Mouse (Mus musculus): ENCODE results near the gene Dennd5a. TPM values are rescaled to one million over a fixed set of nuclear protein-coding genes. Genes with fewer than 3 reads are reported as not detected.

Dennd5a gene
- polyA plus RNA-seq, 1 experiment from 2014 or later: 58.3 TPM

- peak overlapping the region; percentile 78 for H3K4me3 ChIP-seq (ENCODE audit: low read depth, low read length)
- H3K27me3 ChIP-seq (replicated peaks; ENCODE audit: control insufficient read depth, insufficient read depth, low read length): no peaks in the 10 kb centered on the region
- 5% methylated on average over 18 of the region's 18 CpGs for WGBS
- peak overlapping the region; percentile 93; the same call in 1 of the 2 replicates for H3K27ac ChIP-seq (replicated peaks; ENCODE audit: low read depth, low read length)
- H3K9me3 ChIP-seq (ENCODE audit: control insufficient read depth, low read length): no peaks in the 10 kb centered on the region
- ATAC-seq (ENCODE audit: low read depth) (no peak), DNase-seq (ENCODE audit: low spot score) (peak; percentile 9)
- H3K4me2 ChIP-seq (ENCODE audit: low read depth, low read length): peak overlapping the region; percentile 80
- no peaks in the 10 kb centered on the region for H3K36me3 ChIP-seq (ENCODE audit: control insufficient read depth, insufficient read depth, low read length)
- H3K4me1 ChIP-seq (ENCODE audit: control insufficient read depth, insufficient read depth, low read length): peaks cover 24% of the 10 kb centered on the region
- H3K9ac ChIP-seq (ENCODE audit: low read depth, low read length): peak overlapping the region; percentile 94
Measured at GRCm38 (mm10) chr7:109958843-109959715, 1.2 kb downstream of the Dennd5a start.

GRCm38 (mm10) chr7:109957996-109958789 lies 2.1 kb downstream of the Dennd5a start:
- Histone ChIP-seq H3K4me2 (ENCODE audit: low read depth, low read length) (peak overlapping the region; percentile 80), H3K9me3 (ENCODE audit: control insufficient read depth, low read length) (no peaks in the 10 kb centered on the region), H3K4me3 (ENCODE audit: low read depth, low read length) (peak overlapping the region; percentile 78), H3K4me1 (ENCODE audit: control insufficient read depth, insufficient read depth, low read length) (peaks cover 22% of the 10 kb centered on the region), H3K27ac (replicated peaks; ENCODE audit: low read depth, low read length) (no peak overlapping the region), H3K9ac (ENCODE audit: low read depth, low read length) (peak overlapping the region; percentile 94), H3K36me3 (ENCODE audit: control insufficient read depth, insufficient read depth, low read length) (no peaks in the 10 kb centered on the region), H3K27me3 (replicated peaks; ENCODE audit: control insufficient read depth, insufficient read depth, low read length) (no peaks in the 10 kb centered on the region)
- 76% methylated on average over 8 of the region's 8 CpGs for WGBS
- no peak for DNase-seq (ENCODE audit: low spot score)
- ATAC-seq (ENCODE audit: low read depth): no peak

GRCm38 (mm10) chr7:109954622-109955401 lies 5.5 kb downstream of the Dennd5a start:
- Histone ChIP-seq H3K36me3 (ENCODE audit: control insufficient read depth, insufficient read depth, low read length) (no peaks in the 10 kb centered on the region), H3K4me3 (ENCODE audit: low read depth, low read length) (no peak overlapping the region), H3K27me3 (replicated peaks; ENCODE audit: control insufficient read depth, insufficient read depth, low read length) (no peaks in the 10 kb centered on the region), H3K9ac (ENCODE audit: low read depth, low read length) (no peak overlapping the region), H3K27ac (replicated peaks; ENCODE audit: low read depth, low read length) (no peak overlapping the region), H3K4me2 (ENCODE audit: low read depth, low read length) (no peak overlapping the region), H3K9me3 (ENCODE audit: control insufficient read depth, low read length) (no peaks in the 10 kb centered on the region), H3K4me1 (ENCODE audit: control insufficient read depth, insufficient read depth, low read length) (peaks cover 12% of the 10 kb centered on the region)
- no peak for DNase-seq (ENCODE audit: low spot score)
- ATAC-seq (ENCODE audit: low read depth): no peak
- WGBS: 58% methylated on average over 6 of the region's 6 CpGs

GRCm38 (mm10) chr7:109951297-109951696 lies 9.0 kb downstream of the Dennd5a start:
- 0 out of 2 replicates have a peak, but pooled peaks cover 4% of the 10 kb centered on the region for H3K4me1 ChIP-seq (ENCODE audit: control insufficient read depth, insufficient read depth, low read length)
- H3K4me2 ChIP-seq (ENCODE audit: low read depth, low read length): no peak overlapping the region
- no peaks in the 10 kb centered on the region for H3K36me3 ChIP-seq (ENCODE audit: control insufficient read depth, insufficient read depth, low read length)
- DNase-seq (ENCODE audit: low spot score) (no peak), ATAC-seq (ENCODE audit: low read depth) (no peak)
- H3K27me3 ChIP-seq (replicated peaks; ENCODE audit: control insufficient read depth, insufficient read depth, low read length): no peaks in the 10 kb centered on the region
- no peak overlapping the region for H3K9ac ChIP-seq (ENCODE audit: low read depth, low read length)
- H3K4me3 ChIP-seq (ENCODE audit: low read depth, low read length): no peak overlapping the region
- no peaks in the 10 kb centered on the region for H3K9me3 ChIP-seq (ENCODE audit: control insufficient read depth, low read length)
- 76% methylated on average over 4 of the region's 4 CpGs for WGBS
- no peak overlapping the region for H3K27ac ChIP-seq (replicated peaks; ENCODE audit: low read depth, low read length)

DNA sequence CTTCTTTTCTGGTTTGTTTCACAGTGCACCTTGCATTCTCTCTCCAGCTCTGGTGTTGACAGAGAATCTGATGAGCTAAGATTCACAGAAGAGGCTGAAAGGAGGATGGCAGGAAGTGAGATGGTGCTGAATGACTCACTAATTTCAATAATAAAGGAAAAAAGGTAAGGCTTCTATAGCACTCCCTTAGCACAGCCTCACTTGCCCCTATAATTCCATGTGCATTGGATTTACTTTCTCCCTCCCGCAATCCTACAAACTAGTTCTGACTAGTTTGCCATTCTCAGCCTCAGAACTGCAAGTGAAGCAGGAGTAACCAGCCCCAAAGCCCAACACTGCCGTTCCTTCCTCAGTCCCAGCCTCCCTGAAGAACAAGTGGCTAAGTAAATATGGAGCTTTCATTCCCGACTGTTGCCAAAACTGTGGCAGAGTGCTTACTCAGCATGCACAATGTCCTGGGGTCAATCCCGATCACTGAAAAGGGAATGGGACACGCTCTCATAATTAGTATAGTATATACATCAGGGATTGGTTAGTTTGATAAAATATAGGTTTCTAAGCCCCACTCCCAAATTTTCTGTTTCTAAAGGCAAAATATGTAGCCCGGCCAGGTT lies 15.7 kb downstream of the Dennd5a start:
- H3K9me3 ChIP-seq (ENCODE audit: control insufficient read depth, low read length): no peaks in the 10 kb centered on the region
- DNase-seq (ENCODE audit: low spot score): peak; percentile 25
- no peaks in the 10 kb centered on the region for H3K4me1 ChIP-seq (ENCODE audit: control insufficient read depth, insufficient read depth, low read length)
- H3K4me3 ChIP-seq (ENCODE audit: low read depth, low read length): no peak overlapping the region
- ATAC-seq (ENCODE audit: low read depth): no peak
- no peak overlapping the region for H3K9ac ChIP-seq (ENCODE audit: low read depth, low read length)
- H3K36me3 ChIP-seq (ENCODE audit: control insufficient read depth, insufficient read depth, low read length): 0 out of 2 replicates have a peak, but pooled peaks cover 5% of the 10 kb centered on the region
- H3K4me2 ChIP-seq (ENCODE audit: low read depth, low read length): no peak overlapping the region
- WGBS: 67% methylated on average over 6 of the region's 6 CpGs
- H3K27me3 ChIP-seq (replicated peaks; ENCODE audit: control insufficient read depth, insufficient read depth, low read length): no peaks in the 10 kb centered on the region
- no peak overlapping the region for H3K27ac ChIP-seq (replicated peaks; ENCODE audit: low read depth, low read length)

- H3K36me3 ChIP-seq (ENCODE audit: control insufficient read depth, insufficient read depth, low read length): peaks cover 71% of the 10 kb centered on the region
- no peaks in the 10 kb centered on the region for H3K27me3 ChIP-seq (replicated peaks; ENCODE audit: control insufficient read depth, insufficient read depth, low read length)
- ATAC-seq (ENCODE audit: low read depth) (no peak), DNase-seq (ENCODE audit: low spot score) (no peak)
- H3K27ac ChIP-seq (replicated peaks; ENCODE audit: low read depth, low read length): no peak overlapping the region
- H3K4me2 ChIP-seq (ENCODE audit: low read depth, low read length): no peak overlapping the region
- no peak overlapping the region for H3K9ac ChIP-seq (ENCODE audit: low read depth, low read length)
- H3K4me3 ChIP-seq (ENCODE audit: low read depth, low read length): no peak overlapping the region
- H3K9me3 ChIP-seq (ENCODE audit: control insufficient read depth, low read length): no peaks in the 10 kb centered on the region
- no peaks in the 10 kb centered on the region for H3K4me1 ChIP-seq (ENCODE audit: control insufficient read depth, insufficient read depth, low read length)
Measured at GRCm38 (mm10) chr7:109929628-109930027, 30.6 kb downstream of the Dennd5a start.

DNA sequence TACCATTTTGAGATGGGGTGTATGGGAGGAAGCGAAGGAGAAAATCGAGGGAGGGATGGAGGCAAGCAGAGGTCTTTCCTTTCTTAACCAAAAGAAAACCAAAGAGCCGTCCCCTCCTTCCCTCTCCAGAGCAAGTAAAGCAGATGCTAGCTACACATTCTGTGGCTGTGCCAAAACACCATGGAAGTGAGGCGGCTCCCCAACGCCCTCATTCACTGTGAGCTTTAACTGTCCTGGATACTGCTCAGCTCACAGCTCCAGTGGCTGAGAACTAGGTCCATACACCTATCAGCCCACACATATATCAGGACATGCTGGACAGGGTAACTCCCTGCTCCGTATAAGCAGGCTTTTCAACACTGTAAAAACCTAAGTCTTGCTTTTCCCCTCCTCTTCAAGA lies 31.9 kb downstream of the Dennd5a start:
- no peak overlapping the region for H3K9ac ChIP-seq (ENCODE audit: low read depth, low read length)
- H3K4me1 ChIP-seq (ENCODE audit: control insufficient read depth, insufficient read depth, low read length): no peaks in the 10 kb centered on the region
- peaks cover 65% of the 10 kb centered on the region for H3K36me3 ChIP-seq (ENCODE audit: control insufficient read depth, insufficient read depth, low read length)
- no peak for ATAC-seq (ENCODE audit: low read depth)
- H3K9me3 ChIP-seq (ENCODE audit: control insufficient read depth, low read length): no peaks in the 10 kb centered on the region
- no peak for DNase-seq (ENCODE audit: low spot score)
- H3K4me2 ChIP-seq (ENCODE audit: low read depth, low read length): no peak overlapping the region
- H3K27me3 ChIP-seq (replicated peaks; ENCODE audit: control insufficient read depth, insufficient read depth, low read length): no peaks in the 10 kb centered on the region
- no peak overlapping the region for H3K4me3 ChIP-seq (ENCODE audit: low read depth, low read length)
- 88% methylated on average over 6 of the region's 6 CpGs for WGBS
- no peak overlapping the region for H3K27ac ChIP-seq (replicated peaks; ENCODE audit: low read depth, low read length)

GRCm38 (mm10) chr7:109924965-109925364 lies 35.3 kb downstream of the Dennd5a start:
- H3K27me3 ChIP-seq (replicated peaks; ENCODE audit: control insufficient read depth, insufficient read depth, low read length): no peaks in the 10 kb centered on the region
- H3K4me2 ChIP-seq (ENCODE audit: low read depth, low read length): no peak overlapping the region
- ATAC-seq (ENCODE audit: low read depth): 0 out of 2 replicates have a peak, but pooled peaks have one; percentile 16
- H3K27ac ChIP-seq (replicated peaks; ENCODE audit: low read depth, low read length): no peak overlapping the region
- no peaks in the 10 kb centered on the region for H3K4me1 ChIP-seq (ENCODE audit: control insufficient read depth, insufficient read depth, low read length)
- peaks cover 65% of the 10 kb centered on the region for H3K36me3 ChIP-seq (ENCODE audit: control insufficient read depth, insufficient read depth, low read length)
- no peak overlapping the region for H3K4me3 ChIP-seq (ENCODE audit: low read depth, low read length)
- DNase-seq (ENCODE audit: low spot score): no peak
- WGBS: 84% methylated on average over 2 of the region's 2 CpGs
- H3K9me3 ChIP-seq (ENCODE audit: control insufficient read depth, low read length): no peaks in the 10 kb centered on the region
- H3K9ac ChIP-seq (ENCODE audit: low read depth, low read length): no peak overlapping the region
